Mouse (Mus musculus) monocyte, adult 5-6 weeks (primary cell): Measurements from ENCODE around the gene Steap1. TPM values are rescaled to one million over a fixed set of nuclear protein-coding genes. Genes with fewer than 3 reads are reported as not detected.

Source experiments
- ATAC-seq: fragments of 153-309, 156-312 bp; replicated peaks from 2 replicates; pipeline ENCODE4 v1.8.0; 2017; ENCODE audit warnings: mild to moderate bottlenecking; ENCODE audit not compliant: low TSS enrichment, insufficient number of reproducible peaks, severe bottlenecking, poor library complexity, low FRiP score
- total RNA-seq: library from RNA; stranded (forward); fragments of 200-1000, 200-491, 200-594 nt; gene quantifications from 3 replicates; pipeline ENCODE4 v1.2.3, GENCODE M21; 2017

Steap1 gene
- not detected in 3 replicates for total RNA-seq

- ATAC-seq, result no peak
These were observed at the start of gene Steap1 for GRCm38 (mm10) chr5:5748866-5749682. Gene Steap1 (minus strand): TSS chr5:5749326.

- ATAC-seq, result no peak
These were observed 38.0 kb upstream of the Steap1 start for GRCm38 (mm10) chr5:5787106-5787505.

- ATAC-seq, result no peak
These were observed 7.4 kb upstream of the Steap1 start for GRCm38 (mm10) chr5:5756392-5757019.

GRCm38 (mm10) chr5:5755039-5755438 lies 5.9 kb upstream of the Steap1 start:
- ATAC-seq, result no peak

GRCm38 (mm10) chr5:5749772-5750222 lies 671 bp upstream of the Steap1 start:
- no peak for ATAC-seq

GRCm38 (mm10) chr5:5734445-5734844 lies 14.7 kb downstream of the Steap1 start:
- no peak for ATAC-seq

GRCm38 (mm10) chr5:5732858-5733257 lies 16.3 kb downstream of the Steap1 start:
- no peak for ATAC-seq

- no peak for ATAC-seq
These were observed 16.9 kb downstream of the Steap1 start for GRCm38 (mm10) chr5:5732208-5732607.

- no peak for ATAC-seq
These were observed 19.2 kb downstream of the Steap1 start for GRCm38 (mm10) chr5:5729904-5730303.

- no peak for ATAC-seq
These were observed 26.9 kb downstream of the Steap1 start for GRCm38 (mm10) chr5:5722217-5722616.

- no peak for ATAC-seq
These were observed 38.1 kb downstream of the Steap1 start for GRCm38 (mm10) chr5:5711032-5711431.

GRCm38 (mm10) chr5:5707341-5708278 lies 41.5 kb downstream of the Steap1 start:
- no peak for ATAC-seq

- no peak for ATAC-seq
These were observed 44.1 kb downstream of the Steap1 start for GRCm38 (mm10) chr5:5705019-5705418.

- no peak for ATAC-seq
These were observed 48.7 kb downstream of the Steap1 start for GRCm38 (mm10) chr5:5700386-5700785.

GRCm38 (mm10) chr5:5698830-5699229 lies 50.3 kb downstream of the Steap1 start:
- no peak for ATAC-seq

- ATAC-seq, result no peak
These were observed 53.7 kb downstream of the Steap1 start for GRCm38 (mm10) chr5:5695401-5695942.

GRCm38 (mm10) chr5:5693956-5694653 lies 55.0 kb downstream of the Steap1 start, which contains the start of gene Steap2:
Gene Steap2 (minus strand): TSS chr5:5694578.
- ATAC-seq, result no peak

GRCm38 (mm10) chr5:5693541-5693955 lies 55.6 kb downstream of the Steap1 start:
- ATAC-seq, result no peak
